Mouse (Mus musculus) lung, adult 2 months (tissue): ENCODE results near the gene Syn2. TPM values are rescaled to one million over a fixed set of nuclear protein-coding genes. Genes with fewer than 3 reads are reported as not detected.

Source experiments
- DNase-seq: peaks from one replicate; pipeline ENCODE4 v3.0.0; 2022
- H3K4me1 ChIP-seq: fragments of 200-500 bp; 2 replicates; pipeline ENCODE4 v1.6.1; 2011; ENCODE audit warnings: low read length; ENCODE audit not compliant: control insufficient read depth, insufficient read depth
- H3K4me3 ChIP-seq: fragments of 200-500 bp; replicated peaks from 2 replicates; pipeline ENCODE3; 2011; ENCODE audit warnings: low read depth, mild to moderate bottlenecking, control low read depth, low read length; ENCODE audit errors: extremely low read depth
- CTCF ChIP-seq: fragments of 200-500 bp; IDR thresholded peaks from 2 replicates; pipeline ENCODE4 v1.5.1; 2011; ENCODE audit warnings: mild to moderate bottlenecking, low read length, control low read depth; ENCODE audit not compliant: insufficient read depth
- POLR2A ChIP-seq: fragments of 200-500 bp; IDR thresholded peaks from 2 replicates; pipeline ENCODE4 v1.6.1; 2011; ENCODE audit warnings: low read depth, mild to moderate bottlenecking, control low read depth, low read length, borderline replicate concordance; ENCODE audit errors: extremely low read depth
- WGBS: fragments of 180-500 bp; shearing (Covaris S2); methylation state at CpG from one replicate; pipeline ENCODE4 v1.1.7; 2018; 5-methylcytosine and 5-hydroxymethylcytosine counted together
- polyA plus RNA-seq: library from polyadenylated mRNA; depleted of rRNA; stranded (reverse); fragments of >200 nt; gene quantifications from 2 replicates; pipeline ENCODE4 v1.2.3, GENCODE M21; 2012; rRNA removed

Gene Syn2
- polyA plus RNA-seq = 11.5 and 13.2 TPM in 2 replicates

GRCm38 (mm10) chr6:115134501-115135331, at the start of gene Syn2:
Gene Syn2, plus strand, starts transcription at chr6:115134902.
- WGBS = 1% methylated on average over 72 of the region's 75 CpGs
- DNase-seq = peak; percentile 66
- TF ChIP-seq CTCF = no peak
- TF ChIP-seq POLR2A = no peak
- Histone ChIP-seq H3K4me3 (peak within 1 kb of the TSS; percentile 53), H3K4me1 (0 out of 2 replicates have a peak, but pooled peaks cover 2% of the 10 kb centered on the region)

- Histone ChIP-seq H3K4me1 (no peaks in the 10 kb centered on the region), H3K4me3 (no peak overlapping the region)
- TF ChIP-seq CTCF = no peak
- 55% methylated on average over 9 of the region's 9 CpGs for WGBS
- no peak for DNase-seq
Measured at GRCm38 (mm10) chr6:115085274-115085841, 49.3 kb upstream of the Syn2 start.

- DNase-seq = no peak
- no peaks in the 10 kb centered on the region for H3K4me1 ChIP-seq
- 66% methylated on average over 7 of the region's 7 CpGs for WGBS
- no peak overlapping the region for H3K4me3 ChIP-seq
- no peak for TF ChIP-seq CTCF
- no peak for TF ChIP-seq POLR2A
Measured at GRCm38 (mm10) chr6:115088314-115089106, 46.2 kb upstream of the Syn2 start.

GRCm38 (mm10) chr6:115091737-115092136, 43.0 kb upstream of the Syn2 start:
- no peak for TF ChIP-seq POLR2A
- TF ChIP-seq CTCF = no peak
- 26% methylated on average over 1 of the region's 1 CpGs for WGBS
- DNase-seq = no peak
- Histone ChIP-seq H3K4me3 (no peak overlapping the region), H3K4me1 (no peaks in the 10 kb centered on the region)

GRCm38 (mm10) chr6:115102542-115102941, 32.2 kb upstream of the Syn2 start:
- DNase-seq = no peak
- Histone ChIP-seq H3K4me1 (no peaks in the 10 kb centered on the region), H3K4me3 (no peak overlapping the region)
- 33% methylated on average over 4 of the region's 4 CpGs for WGBS
- TF ChIP-seq POLR2A = no peak
- no peak for TF ChIP-seq CTCF

GRCm38 (mm10) chr6:115111426-115111825, 23.3 kb upstream of the Syn2 start:
- H3K4me3 ChIP-seq = no peak overlapping the region

GRCm38 (mm10) chr6:115122181-115122580, 12.5 kb upstream of the Syn2 start:
- no peak for DNase-seq
- TF ChIP-seq POLR2A = no peak
- TF ChIP-seq CTCF = no peak
- WGBS = 71% methylated on average over 4 of the region's 4 CpGs
- H3K4me1 ChIP-seq = no peaks in the 10 kb centered on the region
- H3K4me3 ChIP-seq = no peak overlapping the region

More at GRCm38 (mm10) chr6:115111426-115111825, 23.3 kb upstream of the Syn2 start:
- TF ChIP-seq CTCF = no peak
- no peak for TF ChIP-seq POLR2A
- 53% methylated on average over 1 of the region's 1 CpGs for WGBS
- no peak for DNase-seq
- no peaks in the 10 kb centered on the region for H3K4me1 ChIP-seq

GRCm38 (mm10) chr6:115123262-115124201, 11.2 kb upstream of the Syn2 start:
- WGBS = 17% methylated on average over 10 of the region's 10 CpGs
- peak; percentile 6 for DNase-seq
- TF ChIP-seq POLR2A (no peak), CTCF (no peak)
- no peaks in the 10 kb centered on the region for H3K4me1 ChIP-seq
- H3K4me3 ChIP-seq = no peak overlapping the region
